Mouse (Mus musculus) kidney, adult 2 months (tissue): ENCODE data around the gene Rtp3. TPM values are rescaled to one million over a fixed set of nuclear protein-coding genes. Genes with fewer than 3 reads are reported as not detected.

Experiments used
- DNase-seq: peaks from one replicate; pipeline ENCODE4 v3.0.0; 2021
- H3K27ac ChIP-seq: fragments of 200-500 bp; 2 replicates; pipeline ENCODE4 v1.5.1; 2012; ENCODE audit warnings: low read depth, low read length, control low read depth, inconsistent platforms; ENCODE audit not compliant: insufficient read depth
- H3K27me3 ChIP-seq: fragments of 200-500 bp; replicated peaks from 2 replicates; pipeline ENCODE4 v1.6.1; 2012; ENCODE audit warnings: mild to moderate bottlenecking, moderate library complexity, low read length, inconsistent platforms; ENCODE audit not compliant: control insufficient read depth, insufficient read depth
- H3K36me3 ChIP-seq: fragments of 200-500 bp; 2 replicates; pipeline ENCODE4 v1.6.1; 2012; ENCODE audit warnings: mild to moderate bottlenecking, moderate library complexity, low read length, inconsistent platforms; ENCODE audit not compliant: control insufficient read depth, insufficient read depth
- H3K4me1 ChIP-seq: fragments of 200-500 bp; 2 replicates; pipeline ENCODE4 v1.6.1; 2011; ENCODE audit warnings: low read length; ENCODE audit not compliant: control insufficient read depth, insufficient read depth
- H3K4me3 ChIP-seq: fragments of 200-500 bp; 2 replicates; pipeline ENCODE4 v1.5.1; 2011; ENCODE audit warnings: mild to moderate bottlenecking, low read depth, low read length, control low read depth; ENCODE audit not compliant: insufficient read depth
- CTCF ChIP-seq: fragments of 200-500 bp; conservative IDR thresholded peaks from 2 replicates; pipeline ENCODE4 v1.5.1; 2011; ENCODE audit warnings: low read depth, mild to moderate bottlenecking, control low read depth, low read length, moderate library complexity, mixed read lengths; ENCODE audit not compliant: insufficient read depth, insufficient read length
- POLR2A ChIP-seq: fragments of 200-500 bp; IDR thresholded peaks from one replicate; pipeline ENCODE4 v1.6.1; 2011; ENCODE audit warnings: low read depth, low read length, control low read depth
- WGBS: fragments of 180-500 bp; shearing (Covaris S2); methylation state at CpG from one replicate; pipeline ENCODE4 v1.1.7; 2018; 5-methylcytosine and 5-hydroxymethylcytosine counted together
- polyA plus RNA-seq: library from polyadenylated mRNA; depleted of rRNA; stranded (reverse); fragments of >200 nt; gene quantifications from 2 replicates; pipeline ENCODE4 v1.2.3, GENCODE M21; 2012

The Rtp3 gene
- polyA plus RNA-seq, 1 experiment, result 11.4 TPM

DNA sequence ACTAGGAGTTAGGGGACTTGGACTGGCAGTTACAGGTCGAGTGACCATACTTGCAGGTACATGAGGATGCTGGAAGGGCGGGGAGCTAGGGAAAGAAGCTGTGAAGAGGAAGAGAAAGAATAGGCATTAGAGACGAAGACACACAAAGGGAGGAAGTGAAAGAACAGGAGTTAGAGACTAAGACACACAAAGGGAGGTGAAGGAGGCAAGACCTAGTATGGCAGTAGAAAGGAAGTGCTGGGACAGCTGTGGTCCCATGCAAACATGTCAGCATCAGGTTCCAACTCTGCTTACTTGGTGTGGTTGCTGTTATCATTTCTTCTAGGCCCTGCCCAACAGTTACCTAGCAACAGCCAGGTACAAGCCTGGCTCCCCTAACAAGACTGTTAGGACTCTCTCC, 19.4 kb upstream of the Rtp3 start:
- H3K27ac ChIP-seq, result no peak overlapping the region
- H3K4me1 ChIP-seq, result no peaks in the 10 kb centered on the region
- no peak overlapping the region for H3K4me3 ChIP-seq
- no peaks in the 10 kb centered on the region for H3K27me3 ChIP-seq
- no peaks in the 10 kb centered on the region for H3K36me3 ChIP-seq
- 69% methylated on average over 3 of the region's 3 CpGs for WGBS
- DNase-seq, result no peak
- TF ChIP-seq CTCF (no peak), POLR2A (no peak)

DNA sequence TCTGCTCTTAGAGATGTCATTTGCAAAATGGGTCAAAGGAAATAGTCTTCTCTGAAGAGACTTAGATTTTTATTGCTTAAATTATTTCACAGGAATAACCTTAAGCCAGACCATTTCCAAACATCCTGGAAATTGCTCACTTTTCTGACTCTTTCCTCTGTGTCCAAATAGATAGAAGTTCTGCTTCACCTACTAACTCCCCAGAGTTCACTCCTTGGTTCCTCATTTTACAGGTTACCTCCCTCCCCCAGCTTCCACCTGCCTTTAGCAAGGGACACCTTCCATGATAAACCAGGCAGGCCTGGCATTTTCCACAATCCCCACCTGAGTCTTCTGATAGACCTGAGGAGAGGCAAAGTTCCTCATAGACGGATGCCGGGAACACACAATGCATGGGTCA, 16.2 kb upstream of the Rtp3 start:
- TF ChIP-seq POLR2A (no peak), CTCF (no peak)
- no peak overlapping the region for H3K4me3 ChIP-seq
- no peaks in the 10 kb centered on the region for H3K27me3 ChIP-seq
- DNase-seq, result no peak
- no peaks in the 10 kb centered on the region for H3K4me1 ChIP-seq
- H3K36me3 ChIP-seq, result no peaks in the 10 kb centered on the region
- WGBS, result 95% methylated on average over 2 of the region's 2 CpGs
- no peak overlapping the region for H3K27ac ChIP-seq

DNA sequence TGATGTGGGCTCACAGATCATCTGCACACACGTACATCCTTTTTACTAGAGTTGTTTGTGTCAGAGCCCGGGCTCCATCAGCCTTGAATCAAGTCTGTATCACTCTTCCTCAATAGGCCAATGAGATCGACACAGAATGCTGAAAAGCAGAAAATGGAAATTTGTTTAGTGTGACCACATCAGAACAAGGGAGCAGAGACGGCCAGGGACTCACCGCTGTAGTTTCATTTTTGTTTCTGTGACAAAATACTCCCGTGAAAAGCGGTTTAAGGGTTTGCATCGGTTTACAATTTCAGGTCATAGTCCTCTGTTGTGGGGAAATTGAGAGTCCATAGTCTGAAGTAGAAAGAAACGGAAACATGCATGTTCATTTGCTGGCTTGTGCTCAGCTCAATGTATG, 12.9 kb upstream of the Rtp3 start:
- Histone ChIP-seq H3K4me1 (0 out of 2 replicates have a peak, but pooled peaks cover 4% of the 10 kb centered on the region), H3K36me3 (no peaks in the 10 kb centered on the region), H3K27ac (no peak overlapping the region), H3K27me3 (no peaks in the 10 kb centered on the region), H3K4me3 (no peak overlapping the region)
- DNase-seq, result no peak
- TF ChIP-seq CTCF (no peak), POLR2A (no peak)
- WGBS, result 89% methylated on average over 9 of the region's 9 CpGs

DNA sequence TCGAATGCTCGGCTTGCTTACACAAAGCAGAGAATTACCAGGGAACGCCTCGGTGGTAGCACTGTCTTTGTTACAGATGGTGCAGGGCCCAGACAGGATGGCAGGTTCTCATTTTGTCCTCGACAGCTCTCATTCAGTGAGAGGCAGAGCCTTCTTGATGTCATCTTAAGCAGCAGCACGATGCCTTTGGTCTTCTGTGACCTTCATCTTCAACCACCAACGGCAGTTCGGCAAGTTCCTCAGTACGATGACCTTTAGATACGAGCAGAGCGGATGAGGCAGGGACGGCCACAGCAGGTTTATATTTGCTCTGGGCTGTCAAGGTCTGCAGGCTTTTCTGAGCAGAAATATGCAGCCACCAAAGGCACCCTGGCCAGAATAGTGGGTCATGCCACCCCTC, 11.2 kb upstream of the Rtp3 start:
- no peak for DNase-seq
- 80% methylated on average over 12 of the region's 12 CpGs for WGBS
- Histone ChIP-seq H3K27ac (no peak overlapping the region), H3K36me3 (no peaks in the 10 kb centered on the region), H3K4me1 (0 out of 2 replicates have a peak, but pooled peaks cover 4% of the 10 kb centered on the region), H3K4me3 (no peak overlapping the region), H3K27me3 (no peaks in the 10 kb centered on the region)
- no peak for TF ChIP-seq POLR2A
- TF ChIP-seq CTCF, result no peak

DNA sequence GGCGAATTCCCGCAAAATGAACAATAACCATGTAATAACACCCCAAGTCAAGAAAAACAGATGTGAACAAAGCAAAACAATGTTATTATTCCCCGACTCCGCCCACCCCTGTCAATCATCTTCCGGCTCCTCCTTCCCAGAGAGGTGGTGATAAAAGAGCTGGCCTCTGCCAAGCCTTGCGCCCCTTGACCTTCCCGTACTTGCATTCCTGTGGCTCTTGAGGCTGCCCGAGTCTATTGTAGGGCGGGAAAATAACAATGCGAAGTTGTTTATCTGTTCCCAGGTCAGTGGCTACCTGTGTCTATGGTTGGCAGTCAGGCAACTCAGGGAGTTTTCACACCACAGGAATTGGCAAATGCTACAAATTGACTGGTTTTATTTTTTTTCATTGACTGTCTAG, 9.5 kb upstream of the Rtp3 start:
- TF ChIP-seq POLR2A, result no peak
- Histone ChIP-seq H3K4me3 (no peak overlapping the region), H3K36me3 (no peaks in the 10 kb centered on the region), H3K27ac (no peak overlapping the region), H3K27me3 (no peaks in the 10 kb centered on the region), H3K4me1 (0 out of 2 replicates have a peak, but pooled peaks cover 4% of the 10 kb centered on the region)
- peak; percentile 81 for DNase-seq
- WGBS, result 57% methylated on average over 10 of the region's 10 CpGs

DNA sequence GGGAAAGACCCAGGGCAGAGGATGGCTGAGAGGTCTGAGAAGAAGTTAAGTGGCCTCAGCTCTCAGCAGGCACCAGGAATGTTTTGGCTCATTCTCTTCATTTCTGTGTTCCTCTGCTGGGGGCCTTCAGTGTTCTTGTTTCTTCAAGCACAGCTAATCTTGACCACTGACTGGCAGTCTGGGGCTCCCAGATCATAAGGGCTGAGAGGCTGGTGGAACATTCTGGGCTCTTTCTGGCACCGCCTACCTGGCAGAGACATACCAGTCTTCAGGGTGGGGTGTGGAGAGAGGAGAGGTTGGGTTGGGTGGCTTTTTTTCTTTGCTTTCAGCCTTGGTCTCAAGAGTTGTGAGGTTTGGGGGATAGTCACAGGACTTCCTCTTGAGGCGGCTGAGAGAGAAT, 8.7 kb upstream of the Rtp3 start:
- H3K4me3 ChIP-seq, result no peak overlapping the region
- 0 out of 2 replicates have a peak, but pooled peaks cover 4% of the 10 kb centered on the region for H3K4me1 ChIP-seq
- peak overlapping the region; percentile 4; the same call in 1 of the 2 replicates for H3K27ac ChIP-seq
- no peaks in the 10 kb centered on the region for H3K36me3 ChIP-seq
- 81% methylated on average over 2 of the region's 2 CpGs for WGBS
- no peak for DNase-seq
- no peaks in the 10 kb centered on the region for H3K27me3 ChIP-seq
- TF ChIP-seq POLR2A (no peak), CTCF (no peak)

DNA sequence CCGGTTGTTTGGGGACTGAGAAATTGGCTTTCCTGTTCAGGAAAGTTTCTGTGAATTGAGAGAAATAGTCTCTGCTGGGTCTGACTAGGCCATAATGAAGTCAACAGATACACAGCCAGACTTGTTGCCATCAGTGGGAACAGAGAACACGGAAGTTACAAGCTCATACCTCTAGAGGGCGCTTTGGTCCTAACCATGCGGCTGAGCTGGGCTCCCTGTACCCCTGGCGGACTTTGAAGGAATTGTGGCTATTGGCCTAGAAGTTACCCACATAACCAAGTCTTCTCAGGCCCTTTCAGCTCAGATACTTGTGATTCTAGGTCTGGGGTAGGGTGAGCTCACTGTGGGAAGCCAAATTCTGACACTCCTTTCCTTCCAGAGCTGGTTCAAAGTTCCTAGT, 6.9 kb upstream of the Rtp3 start:
- WGBS, result 4% methylated on average over 5 of the region's 5 CpGs
- DNase-seq, result peak; percentile 86
- no peak overlapping the region for H3K4me3 ChIP-seq
- H3K27ac ChIP-seq, result no peak overlapping the region
- TF ChIP-seq POLR2A (no peak), CTCF (peak; percentile 100; the same call in 1 of the 2 replicates)
- H3K4me1 ChIP-seq, result 0 out of 2 replicates have a peak, but pooled peaks cover 4% of the 10 kb centered on the region
- H3K36me3 ChIP-seq, result no peaks in the 10 kb centered on the region
- H3K27me3 ChIP-seq, result no peaks in the 10 kb centered on the region
